Mouse (Mus musculus): Measurements from ENCODE around the gene Hsf2bp.

- no peak for TF ChIP-seq FLI1 (IDR thresholded peaks at IDR 0.05; ENCODE audit: low read length)
- TF ChIP-seq GATA1 (IDR thresholded peaks at IDR 0.05; ENCODE audit: borderline replicate concordance, low read length) = no peak
These were observed 116.5 kb downstream of the Hsf2bp start for GRCm38 (mm10) chr17:31919599-31919998.

All from megakaryocyte, embryonic 14.5 days (primary cell).